Mouse (Mus musculus): Measurements from ENCODE around the gene Fam133b. TPM values are rescaled to one million over a fixed set of nuclear protein-coding genes. Genes with fewer than 3 reads are reported as not detected.
A peak's percentile ranks its signal among the peaks of the same experiment; 100 is the strongest.
"Not testable (repeated sequence)": the region's sequence is repeated elsewhere in the genome, so short reads cannot be mapped to it uniquely, and the experiment has no call there.

The Fam133b gene
- total RNA-seq, 4 experiments from 2014 or later: 37.5 to 44.9 (median 41.4) TPM

DNA sequence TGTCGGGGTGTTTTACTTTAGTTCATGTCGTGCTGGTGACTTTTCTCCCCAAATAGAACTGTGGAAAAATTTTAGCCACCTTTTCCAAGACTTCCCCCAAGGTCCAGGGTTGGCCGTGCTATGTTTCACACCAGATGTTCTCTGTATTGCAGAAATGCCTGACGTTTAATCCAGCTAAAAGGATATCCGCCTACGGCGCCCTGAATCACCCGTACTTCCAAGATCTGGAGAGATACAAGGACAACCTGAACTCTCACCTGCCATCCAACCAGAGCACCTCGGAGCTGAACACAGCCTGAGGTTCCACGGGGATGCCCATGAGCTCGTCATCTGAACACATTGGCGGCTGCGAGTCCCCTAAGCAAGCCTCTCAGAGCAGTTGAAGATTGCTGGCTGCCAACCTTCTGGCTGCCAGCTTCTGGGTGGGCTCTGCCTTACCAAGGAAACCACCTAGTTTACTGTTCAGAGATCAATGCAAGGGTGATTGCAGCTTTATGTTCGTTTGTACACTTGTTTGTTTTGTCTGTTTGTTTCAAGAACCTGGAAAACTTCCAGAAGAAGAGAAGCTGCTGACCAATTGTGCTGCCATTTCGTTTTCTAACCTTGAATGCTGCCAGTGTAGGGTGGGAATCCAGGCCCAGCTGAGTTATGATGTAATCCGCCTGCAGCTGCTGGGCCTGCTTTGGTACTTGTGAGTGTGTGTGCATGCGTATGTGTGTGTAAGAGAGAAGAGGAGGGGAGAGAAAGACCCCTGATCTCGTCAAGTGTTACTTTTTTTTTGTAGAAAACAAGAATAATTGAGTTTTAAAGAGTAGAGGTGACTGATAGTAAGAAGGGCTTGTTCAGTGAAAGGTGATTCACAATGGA, 22.9 kb upstream of the Fam133b start:
- no peak for DNase-seq (ENCODE audit: low spot score in 2 of 2)

DNA sequence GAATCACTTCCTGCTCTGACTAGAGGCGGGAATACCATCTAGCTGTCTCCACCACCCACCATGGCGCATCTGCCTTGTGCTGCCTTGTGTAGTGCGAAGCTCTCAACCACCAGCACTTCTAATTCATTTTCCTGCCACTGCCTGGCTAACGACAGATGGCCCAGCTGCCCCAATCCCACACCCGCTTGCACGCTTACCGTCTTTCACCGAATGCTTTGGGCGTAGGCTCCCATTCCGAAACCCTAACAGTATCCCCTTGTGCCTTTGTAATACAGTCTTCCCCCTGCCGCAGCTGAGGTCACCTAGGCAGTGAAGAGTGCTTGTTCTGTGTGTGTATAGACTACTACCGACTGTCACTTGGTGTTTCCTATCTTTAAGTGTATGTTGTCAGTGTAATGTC, 21.9 kb upstream of the Fam133b start:
- no peak for DNase-seq (ENCODE audit: low spot score in 2 of 2)

DNA sequence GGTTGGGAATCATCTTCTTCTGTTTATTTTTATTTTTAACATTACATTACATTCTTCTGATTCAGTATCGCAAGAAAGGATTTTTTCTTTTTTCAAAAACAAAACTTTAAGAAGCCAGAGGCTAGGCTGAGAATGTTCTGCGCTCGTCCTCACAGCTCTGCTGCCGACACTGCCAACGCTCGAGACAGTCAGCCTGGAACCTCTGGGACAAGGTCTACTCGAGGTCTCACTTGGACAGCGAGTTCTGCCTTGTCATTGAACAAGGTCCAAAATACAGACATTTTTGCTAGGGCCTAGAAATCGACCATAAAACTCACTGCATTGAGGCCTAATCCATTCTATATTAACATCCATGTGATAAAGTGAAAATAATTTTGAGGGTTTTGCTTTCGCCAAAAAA, 20.8 kb upstream of the Fam133b start:
- no peak for DNase-seq (ENCODE audit: low spot score in 2 of 2)

DNA sequence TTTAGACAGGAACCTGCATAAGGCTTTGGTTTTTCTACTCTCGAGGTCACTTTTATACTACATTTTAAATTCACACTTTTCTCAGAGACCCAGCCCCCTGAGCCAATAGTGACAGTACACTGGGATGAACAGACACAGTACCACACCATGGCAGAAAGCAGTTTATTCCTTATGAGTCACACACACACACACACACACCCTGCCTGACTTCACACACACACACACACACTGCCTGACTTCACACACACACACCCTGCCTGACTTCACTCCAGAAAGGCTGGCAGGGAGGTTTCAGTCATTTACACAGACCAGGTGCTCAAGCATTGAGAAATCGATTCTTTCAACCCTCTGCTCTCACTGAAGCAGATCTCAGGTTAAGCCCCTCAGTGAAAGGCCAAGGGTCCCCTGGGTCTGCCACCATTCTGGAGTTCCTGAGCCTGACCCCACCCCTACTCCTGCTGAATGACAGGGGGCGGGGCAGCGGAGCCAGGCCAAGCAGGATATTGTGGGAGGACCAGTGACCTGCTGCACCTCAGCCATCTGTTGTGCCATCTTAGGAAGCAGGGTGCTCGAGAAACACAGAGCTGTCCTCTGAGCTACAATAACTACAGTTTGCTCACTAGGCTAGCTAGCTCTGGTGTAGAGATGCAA, 16.5 kb upstream of the Fam133b start:
- DNase-seq (ENCODE audit: low spot score in 2 of 2): no peak

DNA sequence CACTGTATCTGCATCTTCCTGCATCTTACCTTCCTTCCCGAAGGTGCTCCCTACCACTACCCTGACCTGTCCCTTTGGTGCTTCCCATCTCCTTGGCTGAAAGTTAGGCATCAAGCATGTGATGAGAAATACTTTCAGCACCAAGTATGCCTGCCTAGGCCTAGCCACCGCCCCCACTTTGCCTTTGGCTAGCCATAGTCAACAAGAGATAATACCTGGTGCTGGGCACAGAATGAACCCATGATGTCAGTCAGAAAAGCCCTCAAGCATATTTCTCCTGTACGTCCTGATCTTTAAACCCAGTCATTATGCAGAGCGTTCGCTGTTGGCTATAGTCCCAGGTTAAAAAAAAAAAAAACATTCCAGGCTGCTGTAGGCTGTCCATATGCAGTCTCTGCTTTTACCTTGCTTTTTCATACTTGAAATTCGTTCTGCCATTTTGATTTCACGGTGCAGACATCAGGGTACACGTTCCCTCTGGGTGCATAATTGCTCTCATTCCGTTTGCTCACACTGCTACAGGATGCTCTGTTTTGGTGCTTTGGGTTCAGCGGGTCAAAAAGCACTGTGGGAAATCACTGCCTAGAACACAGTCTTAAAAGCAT, 13.9 kb upstream of the Fam133b start:
- no peak for DNase-seq (ENCODE audit: low spot score in 2 of 2)

DNA sequence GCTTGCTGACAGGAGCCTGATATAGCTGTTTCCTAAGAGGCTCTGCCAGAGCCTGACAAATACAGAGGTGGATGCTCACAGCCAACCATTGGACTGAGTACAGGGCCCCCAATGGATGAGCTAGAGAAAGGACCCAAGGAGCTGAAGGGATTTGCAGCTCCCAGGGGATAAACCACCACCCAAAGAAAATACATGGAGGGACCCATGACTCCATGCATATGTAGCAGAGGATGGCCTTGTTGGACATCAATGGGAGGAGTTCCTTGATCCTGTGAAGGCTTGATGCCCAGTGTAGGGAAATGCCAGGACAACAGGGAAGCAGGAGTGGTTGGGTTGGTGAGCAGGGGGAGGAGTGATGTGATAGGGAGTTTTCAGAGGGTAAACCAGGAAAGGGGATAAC, 11.6 kb upstream of the Fam133b start:
- DNase-seq (ENCODE audit: low spot score in 2 of 2): not testable (repeated sequence)

DNA sequence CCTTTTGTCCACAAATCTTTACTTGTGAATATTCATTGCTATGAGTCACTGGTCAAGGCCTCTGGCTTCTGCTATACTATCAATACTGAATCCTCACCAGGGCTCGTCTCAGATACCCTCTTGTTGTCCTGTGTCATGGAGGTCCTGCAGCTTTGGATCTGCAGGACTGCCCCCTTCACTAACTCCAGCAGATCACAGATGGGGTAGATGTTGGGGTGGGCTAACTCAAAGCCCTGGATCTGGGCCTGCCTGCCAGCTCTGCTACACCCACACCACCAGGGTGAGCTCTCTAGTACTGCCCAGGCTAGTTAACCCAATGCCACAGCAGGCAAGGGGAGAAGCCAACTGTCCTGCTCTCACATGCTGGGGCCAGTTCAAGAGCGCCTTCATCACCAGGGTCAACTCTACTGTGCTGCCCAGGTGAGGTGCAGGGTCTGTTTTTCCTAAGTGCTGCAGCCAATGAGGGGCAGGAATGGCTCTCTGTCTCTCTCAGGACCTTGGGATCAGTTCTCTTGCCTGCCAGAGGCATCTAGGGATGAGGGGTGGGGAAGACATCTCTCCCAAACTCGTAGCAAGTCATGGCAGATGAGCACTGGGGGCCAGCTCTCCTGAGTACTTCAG, 6.9 kb upstream of the Fam133b start:
- no peak for DNase-seq (ENCODE audit: low spot score in 2 of 2)

DNA sequence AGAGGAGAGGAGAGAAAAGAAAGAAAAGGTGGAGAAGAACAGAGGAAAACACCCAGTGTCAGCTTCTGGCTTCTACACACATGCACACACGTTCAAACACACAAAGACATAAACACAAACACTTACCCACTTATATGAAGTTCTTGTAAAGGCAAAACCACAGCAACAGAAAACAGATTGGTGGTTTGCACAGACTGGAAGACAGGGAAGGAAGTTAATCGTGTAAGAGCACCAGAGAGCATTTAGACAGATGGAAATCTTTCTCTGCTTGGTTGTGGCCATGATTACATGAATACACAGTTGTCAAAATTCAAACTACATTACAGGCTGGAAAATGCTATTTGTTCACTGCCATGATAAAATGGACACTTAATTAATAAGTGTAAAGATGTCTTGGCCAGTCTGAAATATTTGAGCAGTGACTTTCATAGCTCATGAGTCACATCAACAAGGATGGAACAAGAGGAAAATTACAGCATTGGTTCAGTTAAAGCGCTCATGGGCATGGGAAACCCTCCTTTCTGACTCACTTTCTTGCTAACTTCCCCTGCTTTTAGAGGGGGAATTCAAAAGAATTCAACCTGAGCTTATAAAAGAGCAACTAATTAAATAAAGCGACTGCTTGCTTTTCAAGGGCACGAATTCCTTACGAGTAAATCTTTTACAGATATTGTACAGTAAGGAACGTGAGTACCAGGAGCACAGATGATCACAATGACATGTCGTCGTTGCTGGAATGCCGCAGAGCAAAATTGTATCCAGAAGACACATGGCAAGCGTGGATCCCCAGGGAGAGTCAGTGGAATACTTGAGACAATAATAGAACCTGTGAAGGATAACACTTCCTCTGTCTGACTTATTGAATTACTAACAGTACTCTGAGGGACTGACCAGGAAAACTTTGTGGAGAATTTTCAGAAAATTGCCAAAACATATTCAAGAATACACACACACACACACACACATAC, 4.8 kb upstream of the Fam133b start:
- DNase-seq (ENCODE audit: low spot score in 2 of 2): no peak

DNA sequence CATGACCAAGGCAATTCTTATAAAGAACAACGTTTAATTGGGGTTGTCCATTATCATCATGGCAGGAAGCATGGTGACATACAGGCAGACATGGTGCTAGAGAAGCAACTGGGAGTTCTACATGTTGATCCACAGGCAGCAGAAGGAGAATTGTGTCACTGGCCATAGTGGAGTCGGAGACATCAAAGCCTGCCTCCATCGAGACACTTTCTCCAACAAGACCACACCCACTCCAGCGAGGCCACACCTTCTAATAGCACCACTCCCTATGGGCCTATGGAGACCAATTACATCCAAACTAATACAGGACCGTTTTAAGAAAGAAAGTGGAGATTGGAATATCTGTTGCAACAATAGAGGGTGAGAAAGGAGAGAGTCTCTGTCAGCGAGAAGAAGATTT, 1.8 kb upstream of the Fam133b start:
- no peak for DNase-seq (ENCODE audit: low spot score in 2 of 2)

DNA sequence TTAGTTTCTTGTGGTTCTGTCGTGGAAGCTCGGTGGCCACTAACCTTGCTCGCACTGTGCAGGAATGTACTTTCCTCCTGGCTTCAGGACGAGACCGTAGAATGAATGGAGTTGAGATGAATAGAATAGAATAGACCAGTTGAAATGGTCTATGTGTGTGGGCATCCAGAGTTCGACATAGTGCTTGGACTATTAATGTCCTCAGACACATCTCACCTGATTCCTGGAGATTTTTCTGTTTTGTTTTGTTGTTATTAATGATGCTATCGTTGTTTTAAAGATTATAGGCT, 792 bp downstream of the Fam133b start:
- DNase-seq (ENCODE audit: low spot score in 2 of 2): no peak

DNA sequence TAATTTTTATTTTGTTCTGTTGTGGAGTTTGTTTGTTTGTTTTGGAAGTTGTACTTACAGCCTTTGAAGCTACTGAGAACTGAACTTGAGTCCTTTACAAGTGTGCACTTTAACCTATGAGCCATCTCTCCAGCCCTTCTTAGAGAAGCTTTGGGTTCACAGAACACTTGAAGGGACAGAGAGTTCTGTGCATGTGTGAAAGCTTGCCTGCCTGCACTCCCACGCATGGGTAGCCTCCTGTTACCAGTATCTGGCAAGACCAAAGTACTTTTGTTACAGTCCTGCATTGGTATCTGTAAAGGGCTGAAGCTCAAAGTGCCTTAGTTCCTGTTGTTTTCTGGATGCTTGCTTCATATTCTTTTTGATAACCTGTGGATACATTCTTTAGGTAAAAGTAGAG, 2.6 kb downstream of the Fam133b start:
- no peak for DNase-seq (ENCODE audit: low spot score in 2 of 2)

DNA sequence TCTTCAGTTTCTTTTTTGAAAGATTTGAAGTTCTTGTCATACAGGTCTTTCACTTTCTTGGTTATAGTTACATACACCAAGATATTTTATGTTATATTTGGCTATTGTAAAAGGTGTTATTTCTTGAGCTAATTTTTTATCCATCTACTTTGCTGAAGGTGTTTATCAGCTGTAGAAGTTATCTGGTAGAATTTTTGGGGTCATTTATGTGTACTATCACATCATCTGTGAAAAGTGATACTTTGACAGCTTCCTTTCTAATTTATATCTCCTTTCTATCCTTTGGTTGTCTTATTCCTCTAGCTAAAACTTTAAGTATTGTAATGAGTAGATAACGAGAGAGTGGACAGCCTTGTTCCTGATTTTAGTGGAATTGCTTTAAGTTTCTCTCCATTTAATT, 7.8 kb downstream of the Fam133b start:
- DNase-seq (ENCODE audit: low spot score in 2 of 2): no peak

DNA sequence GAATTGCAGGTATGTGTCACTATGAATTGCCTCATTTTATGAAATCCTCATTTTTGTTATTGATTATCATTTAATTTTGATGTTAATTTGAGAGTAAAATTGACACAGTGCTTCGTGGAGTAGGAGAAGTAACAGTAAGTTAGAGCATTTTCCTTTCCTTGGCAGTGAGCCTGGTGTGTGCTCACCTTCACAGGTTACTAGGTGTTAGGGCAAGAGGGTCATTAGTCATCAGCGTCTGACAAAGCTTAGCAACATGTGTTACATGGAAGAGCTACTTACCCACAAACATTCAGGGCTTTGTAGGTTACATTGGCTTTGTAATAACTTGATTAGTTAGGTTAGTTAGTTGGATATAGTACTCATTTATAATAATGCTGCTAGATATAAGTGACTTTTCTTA, 10.6 kb downstream of the Fam133b start:
- DNase-seq (ENCODE audit: low spot score in 2 of 2): no peak

DNA sequence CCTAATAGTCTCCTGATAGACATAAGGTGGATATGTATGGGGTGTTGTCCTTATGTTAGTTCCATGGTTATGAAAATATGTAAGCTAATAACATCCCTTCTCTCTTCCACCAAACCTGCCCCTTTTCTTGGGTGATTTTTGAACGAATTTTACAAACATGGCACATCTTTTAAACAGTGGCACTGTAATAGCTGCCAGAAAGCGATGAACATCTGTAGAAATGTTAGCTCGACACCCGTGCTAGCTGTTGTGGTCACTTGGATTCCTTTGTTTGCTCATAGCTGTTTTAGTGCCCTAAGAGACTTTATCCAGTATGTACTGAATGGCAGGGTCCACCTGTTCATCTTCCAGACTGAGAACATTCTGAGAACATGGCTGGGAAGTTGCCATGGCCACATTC, 27.6 kb downstream of the Fam133b start, which contains the start of gene 1700109H08Rik:
1700109H08Rik (plus strand) TSS at position 301 of the 400 bp plus-strand sequence.
- DNase-seq (ENCODE audit: low spot score in 2 of 2): no peak

DNA sequence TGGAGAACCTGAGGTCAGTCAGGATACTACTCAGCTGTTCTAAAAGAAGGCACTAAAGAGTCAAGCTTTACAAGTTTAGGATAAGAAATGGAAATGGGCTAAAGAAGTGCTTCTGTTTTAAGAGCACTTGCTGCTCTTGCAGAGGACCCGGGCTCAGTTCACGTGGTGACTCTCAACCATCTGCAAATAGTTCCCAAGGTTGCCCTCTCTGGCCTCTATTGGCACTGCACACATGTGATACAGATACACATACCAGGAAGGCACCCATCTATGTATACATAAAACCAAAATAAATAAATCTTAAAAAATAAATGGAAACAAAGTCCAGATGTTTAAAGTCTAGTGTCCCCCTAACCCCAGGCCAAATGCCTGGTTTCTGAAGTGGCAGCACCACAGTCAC, 31.2 kb downstream of the Fam133b start:
- no peak for DNase-seq (ENCODE audit: low spot score in 2 of 2)

DNA sequence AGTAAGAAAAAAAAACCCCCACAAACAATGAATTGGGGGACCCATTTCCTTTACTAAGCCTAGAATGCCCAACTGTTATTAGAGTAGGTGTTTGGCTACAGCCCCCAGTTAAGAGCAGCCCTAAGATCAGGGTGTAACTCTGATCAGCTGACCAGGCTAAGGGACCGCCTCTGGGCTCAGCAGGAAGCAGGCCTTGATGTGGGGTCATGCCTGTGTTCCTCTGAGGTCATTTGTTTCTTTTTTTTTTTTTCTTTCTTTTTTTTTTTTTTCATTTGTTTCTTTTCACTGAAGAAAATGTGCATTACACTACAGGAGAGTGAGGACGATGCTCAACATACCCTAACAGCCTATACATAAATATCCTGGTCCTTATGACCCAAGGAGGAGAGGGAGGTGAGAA, 34.3 kb downstream of the Fam133b start:
- no peak for DNase-seq (ENCODE audit: low spot score in 2 of 2)

DNA sequence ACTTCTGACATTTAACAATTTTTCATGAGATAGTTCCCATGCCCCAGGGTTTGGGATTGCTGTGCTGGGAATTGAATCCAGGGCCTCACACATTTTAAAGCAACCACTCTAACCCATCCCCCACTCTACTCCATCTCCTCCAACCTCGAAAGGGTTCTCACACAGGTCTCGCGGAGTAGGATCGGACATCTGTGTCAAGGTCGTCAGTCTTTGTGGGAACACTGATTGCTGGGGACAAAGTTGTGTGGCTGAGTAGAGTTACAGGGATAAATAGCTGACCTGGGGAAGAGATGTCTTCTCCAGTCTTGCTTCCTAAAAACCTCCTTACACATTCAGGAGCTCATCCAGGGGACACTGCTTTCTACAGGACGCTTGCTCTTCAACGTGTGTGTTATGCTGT, 35.4 kb downstream of the Fam133b start:
- DNase-seq (ENCODE audit: low spot score in 2 of 2): no peak

DNA sequence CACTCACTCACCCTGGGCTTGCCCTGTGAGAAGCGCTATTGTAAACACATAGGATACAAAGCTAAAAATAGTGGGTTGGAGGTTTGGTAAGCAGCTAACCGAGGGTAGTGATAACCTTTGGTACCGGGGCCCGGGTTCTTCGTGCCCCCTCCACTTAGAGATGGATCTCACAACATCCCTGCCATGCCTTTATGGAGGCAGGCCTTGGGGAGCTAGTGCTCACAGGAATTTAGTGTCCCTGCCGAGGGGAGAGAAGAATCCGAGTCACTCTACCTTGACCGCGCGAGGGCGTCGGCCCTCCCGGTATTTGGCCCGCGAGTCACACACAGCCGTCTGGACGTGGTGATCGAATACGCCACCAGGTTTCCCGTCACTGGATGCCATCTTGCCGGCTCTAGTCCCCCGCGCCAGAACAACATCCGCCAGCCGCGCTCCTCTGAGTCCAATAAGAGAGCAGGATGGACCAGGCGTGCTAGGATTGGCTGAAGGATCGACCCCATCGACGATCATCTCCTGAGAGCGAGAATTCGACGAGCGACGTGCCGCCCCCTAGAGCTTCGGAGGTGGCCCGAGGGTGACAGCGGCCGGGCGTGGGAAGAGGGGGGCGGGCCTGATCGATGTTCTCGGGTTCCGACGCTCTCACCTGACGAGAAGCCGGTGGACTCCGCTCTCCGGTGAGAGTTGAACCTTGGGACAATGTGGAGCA, 52.2 kb downstream of the Fam133b start, which contains the start of gene Pex1:
Pex1 (plus strand) TSS at position 374 of the 706 bp plus-strand sequence.
- DNase-seq (ENCODE audit: low spot score in 2 of 2): peak; percentile 83 to 95

DNA sequence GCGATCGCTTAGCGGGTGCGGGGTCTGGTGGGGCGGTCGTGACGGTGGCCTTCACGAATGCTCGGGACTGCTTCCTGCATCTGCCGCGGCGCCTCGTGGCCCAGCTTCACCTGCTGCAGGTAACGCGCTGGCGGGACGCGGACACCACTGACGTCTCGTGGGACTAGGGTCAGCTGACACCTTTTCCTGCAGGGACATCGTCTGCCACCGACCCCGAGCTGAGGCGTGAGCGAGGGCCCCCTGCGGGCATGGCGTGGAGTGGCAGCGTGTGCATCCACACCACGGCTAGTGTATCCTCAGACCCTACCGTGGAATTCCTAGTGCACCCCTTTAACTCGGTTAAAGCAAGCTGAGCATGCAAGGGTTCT, 52.8 kb downstream of the Fam133b start, which contains the start of gene Rbm48:
Rbm48 (minus strand) TSS at position 187 of the 368 bp plus-strand sequence.
- peak in 1 of 2 experiments; percentile 84 for DNase-seq (ENCODE audit: low spot score in 2 of 2)

DNA sequence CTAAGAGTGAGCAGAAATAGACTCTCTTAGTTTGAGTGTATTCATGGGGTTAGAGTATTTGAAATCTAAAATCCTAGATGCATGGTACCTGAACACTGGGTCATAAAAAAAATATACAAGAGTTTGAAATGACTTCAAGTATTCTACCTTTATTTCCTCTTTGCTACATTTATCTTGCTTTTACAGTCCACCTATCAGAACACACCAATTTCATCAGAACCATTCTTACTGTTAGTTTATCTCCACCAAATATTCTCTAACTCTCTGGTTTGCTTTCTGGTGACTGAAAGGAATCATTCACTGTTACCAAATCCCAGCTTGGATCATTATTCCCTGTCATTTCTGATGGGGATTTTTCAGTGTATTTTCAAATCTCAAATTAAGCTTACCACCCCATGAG, 53.5 kb downstream of the Fam133b start:
- DNase-seq (ENCODE audit: low spot score in 2 of 2): no peak

Data from left cerebral cortex, adult 8-10 months (tissue).